Mouse (Mus musculus): ENCODE results near the gene Cops6. TPM values are rescaled to one million over a fixed set of nuclear protein-coding genes. Genes with fewer than 3 reads are reported as not detected.
A peak's percentile ranks its signal among the peaks of the same experiment; 100 is the strongest.

The Cops6 gene
- 150 and 170 TPM in 2 replicates for polyA plus RNA-seq (2012; ENCODE audit: insufficient read depth, insufficient read length, missing spikeins)

GRCm38 (mm10) chr5:138160842-138161665, at the start of gene Cops6:
TSS of gene Cops6 (plus strand) at chr5:138161071.
- Histone ChIP-seq H3K4me1 (ENCODE audit: control insufficient read depth, insufficient read depth, insufficient read length, low read length) (peaks cover 2% of the 10 kb centered on the region; the same call in 1 of the 2 replicates), H3K27ac (replicated peaks; ENCODE audit: low read depth, low read length) (peak within 1 kb of the TSS; percentile 53), H3K4me3 (ENCODE audit: insufficient read depth, low read depth, low read length) (peak within 1 kb of the TSS; percentile 83)

GRCm38 (mm10) chr5:138116255-138117198, 44.3 kb upstream of the Cops6 start, which contains the start of gene Zscan21:
TSS of gene Zscan21 (plus strand) at chr5:138116903.
- Histone ChIP-seq H3K27ac (replicated peaks; ENCODE audit: low read depth, low read length) (peak within 1 kb of the TSS; percentile 99), H3K4me3 (ENCODE audit: insufficient read depth, low read depth, low read length) (peak within 1 kb of the TSS; percentile 97), H3K4me1 (ENCODE audit: control insufficient read depth, insufficient read depth, insufficient read length, low read length) (0 out of 2 replicates have a peak, but pooled peaks cover 5% of the 10 kb centered on the region)

GRCm38 (mm10) chr5:138117199-138118015, 43.5 kb upstream of the Cops6 start:
- 0 out of 2 replicates have a peak, but pooled peaks cover 5% of the 10 kb centered on the region for H3K4me1 ChIP-seq (ENCODE audit: control insufficient read depth, insufficient read depth, insufficient read length, low read length)
- H3K27ac ChIP-seq (replicated peaks; ENCODE audit: low read depth, low read length) = peak overlapping the region; percentile 99
- H3K4me3 ChIP-seq (ENCODE audit: insufficient read depth, low read depth, low read length) = peak overlapping the region; percentile 97

GRCm38 (mm10) chr5:138118041-138118440, 42.8 kb upstream of the Cops6 start:
- H3K4me3 ChIP-seq (ENCODE audit: insufficient read depth, low read depth, low read length) = peak overlapping the region; percentile 97; the same call in 1 of the 2 replicates
- H3K4me1 ChIP-seq (ENCODE audit: control insufficient read depth, insufficient read depth, insufficient read length, low read length) = 0 out of 2 replicates have a peak, but pooled peaks cover 5% of the 10 kb centered on the region
- no peak overlapping the region for H3K27ac ChIP-seq (replicated peaks; ENCODE audit: low read depth, low read length)

- no peak overlapping the region for H3K27ac ChIP-seq (replicated peaks; ENCODE audit: low read depth, low read length)
- no peaks in the 10 kb centered on the region for H3K4me1 ChIP-seq (ENCODE audit: control insufficient read depth, insufficient read depth, insufficient read length, low read length)
- H3K4me3 ChIP-seq (ENCODE audit: insufficient read depth, low read depth, low read length) = no peak overlapping the region
These were observed 28.3 kb upstream of the Cops6 start for GRCm38 (mm10) chr5:138132425-138133064.

GRCm38 (mm10) chr5:138137257-138137656, 23.6 kb upstream of the Cops6 start:
- Histone ChIP-seq H3K27ac (replicated peaks; ENCODE audit: low read depth, low read length) (no peak overlapping the region), H3K4me3 (ENCODE audit: insufficient read depth, low read depth, low read length) (no peak overlapping the region), H3K4me1 (ENCODE audit: control insufficient read depth, insufficient read depth, insufficient read length, low read length) (no peaks in the 10 kb centered on the region)

GRCm38 (mm10) chr5:138137935-138138549, 22.8 kb upstream of the Cops6 start:
- H3K4me3 ChIP-seq (ENCODE audit: insufficient read depth, low read depth, low read length) = no peak overlapping the region
- no peaks in the 10 kb centered on the region for H3K4me1 ChIP-seq (ENCODE audit: control insufficient read depth, insufficient read depth, insufficient read length, low read length)
- H3K27ac ChIP-seq (replicated peaks; ENCODE audit: low read depth, low read length) = no peak overlapping the region

- H3K27ac ChIP-seq (replicated peaks; ENCODE audit: low read depth, low read length) = no peak overlapping the region
These were observed 22.3 kb upstream of the Cops6 start for GRCm38 (mm10) chr5:138138585-138138984.

GRCm38 (mm10) chr5:138154390-138154789, 6.5 kb upstream of the Cops6 start:
- Histone ChIP-seq H3K4me1 (ENCODE audit: control insufficient read depth, insufficient read depth, insufficient read length, low read length) (no peaks in the 10 kb centered on the region), H3K27ac (replicated peaks; ENCODE audit: low read depth, low read length) (no peak overlapping the region), H3K4me3 (ENCODE audit: insufficient read depth, low read depth, low read length) (no peak overlapping the region)

More at GRCm38 (mm10) chr5:138138585-138138984, 22.3 kb upstream of the Cops6 start:
- H3K4me1 ChIP-seq (ENCODE audit: control insufficient read depth, insufficient read depth, insufficient read length, low read length) = no peaks in the 10 kb centered on the region
- H3K4me3 ChIP-seq (ENCODE audit: insufficient read depth, low read depth, low read length) = no peak overlapping the region

GRCm38 (mm10) chr5:138155443-138155976, 5.4 kb upstream of the Cops6 start, which contains the start of gene Zfp113:
TSS of gene Zfp113 (minus strand) at chr5:138155744.
- Histone ChIP-seq H3K27ac (replicated peaks; ENCODE audit: low read depth, low read length) (peak within 1 kb of the TSS; percentile 92), H3K4me1 (ENCODE audit: control insufficient read depth, insufficient read depth, insufficient read length, low read length) (no peaks in the 10 kb centered on the region), H3K4me3 (ENCODE audit: insufficient read depth, low read depth, low read length) (peak within 1 kb of the TSS; percentile 97)

- no peak overlapping the region for H3K27ac ChIP-seq (replicated peaks; ENCODE audit: low read depth, low read length)
- no peak overlapping the region for H3K4me3 ChIP-seq (ENCODE audit: insufficient read depth, low read depth, low read length)
- H3K4me1 ChIP-seq (ENCODE audit: control insufficient read depth, insufficient read depth, insufficient read length, low read length) = peaks cover 2% of the 10 kb centered on the region; the same call in 1 of the 2 replicates
These were observed 578 bp upstream of the Cops6 start for GRCm38 (mm10) chr5:138160224-138160762.

GRCm38 (mm10) chr5:138163046-138163445, 2.2 kb downstream of the Cops6 start:
- Histone ChIP-seq H3K4me1 (ENCODE audit: control insufficient read depth, insufficient read depth, insufficient read length, low read length) (peaks cover 2% of the 10 kb centered on the region; the same call in 1 of the 2 replicates), H3K27ac (replicated peaks; ENCODE audit: low read depth, low read length) (no peak overlapping the region), H3K4me3 (ENCODE audit: insufficient read depth, low read depth, low read length) (no peak overlapping the region)

GRCm38 (mm10) chr5:138163610-138164009, 2.7 kb downstream of the Cops6 start:
- Histone ChIP-seq H3K4me1 (ENCODE audit: control insufficient read depth, insufficient read depth, insufficient read length, low read length) (peaks cover 2% of the 10 kb centered on the region; the same call in 1 of the 2 replicates), H3K27ac (replicated peaks; ENCODE audit: low read depth, low read length) (no peak overlapping the region), H3K4me3 (ENCODE audit: insufficient read depth, low read depth, low read length) (no peak overlapping the region)

All from brown adipose tissue, adult 24 weeks (tissue).